Mouse (Mus musculus): Measurements from ENCODE around the gene Lmx1b. TPM values are rescaled to one million over a fixed set of nuclear protein-coding genes. Genes with fewer than 3 reads are reported as not detected.

Lmx1b gene
- polyA plus RNA-seq, 1 experiment from 2014 or later = 8.7 TPM

GRCm38 (mm10) chr2:33559752-33560151 is 80.6 kb downstream of the Lmx1b start:
- H3K4me2 ChIP-seq (replicated peaks) = no peak overlapping the region

GRCm38 (mm10) chr2:33559334-33559733 is 81.0 kb downstream of the Lmx1b start:
- no peaks in the 10 kb centered on the region; the same call in 1 of the 2 replicates for H3K27me3 ChIP-seq (ENCODE audit: control insufficient read depth, insufficient read depth, low read length)
- WGBS = 31% methylated on average over 7 of the region's 7 CpGs
- H3K4me2 ChIP-seq (replicated peaks) = no peak overlapping the region
- H3K9me3 ChIP-seq (ENCODE audit: control insufficient read depth, low read length) = no peaks in the 10 kb centered on the region
- no peak overlapping the region for H3K9ac ChIP-seq
- no peak overlapping the region for H3K27ac ChIP-seq
- H3K4me1 ChIP-seq (replicated peaks; ENCODE audit: control insufficient read depth, insufficient read depth, low read length) = 0 out of 2 replicates have a peak, but pooled peaks cover 7% of the 10 kb centered on the region
- ATAC-seq (ENCODE audit: low FRiP score) (no peak; the same call in 1 of the 2 replicates), DNase-seq (ENCODE audit: low spot score) (no peak)
- H3K36me3 ChIP-seq (replicated peaks; ENCODE audit: control insufficient read depth, insufficient read depth) = no peaks in the 10 kb centered on the region
- no peak overlapping the region for H3K4me3 ChIP-seq (replicated peaks; ENCODE audit: low read length)

More at GRCm38 (mm10) chr2:33559752-33560151, 80.6 kb downstream of the Lmx1b start:
- Histone ChIP-seq H3K36me3 (replicated peaks; ENCODE audit: control insufficient read depth, insufficient read depth) (no peaks in the 10 kb centered on the region), H3K4me3 (replicated peaks; ENCODE audit: low read length) (no peak overlapping the region), H3K27me3 (ENCODE audit: control insufficient read depth, insufficient read depth, low read length) (no peaks in the 10 kb centered on the region; the same call in 1 of the 2 replicates), H3K9ac (no peak overlapping the region), H3K4me1 (replicated peaks; ENCODE audit: control insufficient read depth, insufficient read depth, low read length) (0 out of 2 replicates have a peak, but pooled peaks cover 7% of the 10 kb centered on the region), H3K27ac (no peak overlapping the region), H3K9me3 (ENCODE audit: control insufficient read depth, low read length) (no peaks in the 10 kb centered on the region)
- WGBS = 8% methylated on average over 6 of the region's 6 CpGs
- ATAC-seq (ENCODE audit: low FRiP score) (no peak), DNase-seq (ENCODE audit: low spot score) (no peak)

- ATAC-seq (ENCODE audit: low FRiP score) (no peak), DNase-seq (ENCODE audit: low spot score) (peak; percentile 86)
- H3K36me3 ChIP-seq (replicated peaks; ENCODE audit: control insufficient read depth, insufficient read depth) = no peaks in the 10 kb centered on the region
- 0 out of 2 replicates have a peak, but pooled peaks cover 7% of the 10 kb centered on the region for H3K4me1 ChIP-seq (replicated peaks; ENCODE audit: control insufficient read depth, insufficient read depth, low read length)
- no peak overlapping the region for H3K4me2 ChIP-seq (replicated peaks)
- 8% methylated on average over 6 of the region's 6 CpGs for WGBS
- no peak overlapping the region for H3K4me3 ChIP-seq (replicated peaks; ENCODE audit: low read length)
- H3K27ac ChIP-seq = 0 out of 2 replicates have a peak overlapping the region, but pooled peaks have one; percentile 1
- no peaks in the 10 kb centered on the region for H3K27me3 ChIP-seq (ENCODE audit: control insufficient read depth, insufficient read depth, low read length)
- H3K9me3 ChIP-seq (ENCODE audit: control insufficient read depth, low read length) = no peaks in the 10 kb centered on the region
- no peak overlapping the region for H3K9ac ChIP-seq
Observed at GRCm38 (mm10) chr2:33558233-33558632, 82.1 kb downstream of the Lmx1b start.

- Histone ChIP-seq H3K4me1 (replicated peaks; ENCODE audit: control insufficient read depth, insufficient read depth, low read length) (0 out of 2 replicates have a peak, but pooled peaks cover 7% of the 10 kb centered on the region), H3K4me2 (replicated peaks) (no peak overlapping the region), H3K4me3 (replicated peaks; ENCODE audit: low read length) (no peak overlapping the region), H3K9me3 (ENCODE audit: control insufficient read depth, low read length) (no peaks in the 10 kb centered on the region), H3K36me3 (replicated peaks; ENCODE audit: control insufficient read depth, insufficient read depth) (no peaks in the 10 kb centered on the region), H3K9ac (no peak overlapping the region), H3K27ac (no peak overlapping the region), H3K27me3 (ENCODE audit: control insufficient read depth, insufficient read depth, low read length) (no peaks in the 10 kb centered on the region)
- no peak for DNase-seq (ENCODE audit: low spot score)
- WGBS = 74% methylated on average over 8 of the region's 8 CpGs
- ATAC-seq (ENCODE audit: low FRiP score) = no peak
Observed at GRCm38 (mm10) chr2:33555573-33555972, 84.7 kb downstream of the Lmx1b start.

GRCm38 (mm10) chr2:33552672-33553071 is 87.6 kb downstream of the Lmx1b start:
- Histone ChIP-seq H3K4me2 (replicated peaks) (no peak overlapping the region), H3K27ac (no peak overlapping the region), H3K4me1 (replicated peaks; ENCODE audit: control insufficient read depth, insufficient read depth, low read length) (no peaks in the 10 kb centered on the region), H3K4me3 (replicated peaks; ENCODE audit: low read length) (no peak overlapping the region), H3K27me3 (ENCODE audit: control insufficient read depth, insufficient read depth, low read length) (no peaks in the 10 kb centered on the region), H3K9ac (no peak overlapping the region), H3K36me3 (replicated peaks; ENCODE audit: control insufficient read depth, insufficient read depth) (no peaks in the 10 kb centered on the region), H3K9me3 (ENCODE audit: control insufficient read depth, low read length) (no peaks in the 10 kb centered on the region)
- ATAC-seq (ENCODE audit: low FRiP score) (no peak), DNase-seq (ENCODE audit: low spot score) (no peak)
- WGBS = 57% methylated on average over 5 of the region's 5 CpGs

- H3K4me3 ChIP-seq (replicated peaks; ENCODE audit: low read length) = no peak overlapping the region
- H3K9me3 ChIP-seq (ENCODE audit: control insufficient read depth, low read length) = no peaks in the 10 kb centered on the region
- peak overlapping the region; percentile 81 for H3K27ac ChIP-seq
- H3K4me2 ChIP-seq (replicated peaks) = no peak overlapping the region
- no peaks in the 10 kb centered on the region for H3K27me3 ChIP-seq (ENCODE audit: control insufficient read depth, insufficient read depth, low read length)
- H3K4me1 ChIP-seq (replicated peaks; ENCODE audit: control insufficient read depth, insufficient read depth, low read length) = peaks cover 26% of the 10 kb centered on the region
- DNase-seq (ENCODE audit: low spot score) (no peak), ATAC-seq (ENCODE audit: low FRiP score) (no peak)
- no peaks in the 10 kb centered on the region for H3K36me3 ChIP-seq (replicated peaks; ENCODE audit: control insufficient read depth, insufficient read depth)
- WGBS = 95% methylated on average over 2 of the region's 2 CpGs
- H3K9ac ChIP-seq = no peak overlapping the region
Observed at GRCm38 (mm10) chr2:33547595-33547994, 92.7 kb downstream of the Lmx1b start.

- Histone ChIP-seq H3K36me3 (replicated peaks; ENCODE audit: control insufficient read depth, insufficient read depth) (no peaks in the 10 kb centered on the region), H3K9me3 (ENCODE audit: control insufficient read depth, low read length) (no peaks in the 10 kb centered on the region), H3K4me2 (replicated peaks) (peak overlapping the region; percentile 27; the same call in 1 of the 2 replicates), H3K27ac (peak overlapping the region; percentile 81), H3K4me1 (replicated peaks; ENCODE audit: control insufficient read depth, insufficient read depth, low read length) (peaks cover 26% of the 10 kb centered on the region), H3K9ac (peak overlapping the region; percentile 7; the same call in 1 of the 2 replicates), H3K27me3 (ENCODE audit: control insufficient read depth, insufficient read depth, low read length) (no peaks in the 10 kb centered on the region), H3K4me3 (replicated peaks; ENCODE audit: low read length) (no peak overlapping the region)
- 13% methylated on average over 6 of the region's 6 CpGs for WGBS
- DNase-seq (ENCODE audit: low spot score) (peak; percentile 91), ATAC-seq (ENCODE audit: low FRiP score) (peak; percentile 77)
Observed at GRCm38 (mm10) chr2:33546879-33547278, 93.4 kb downstream of the Lmx1b start.

GRCm38 (mm10) chr2:33546051-33546450 is 94.3 kb downstream of the Lmx1b start:
- Histone ChIP-seq H3K4me2 (replicated peaks) (no peak overlapping the region), H3K27ac (peak overlapping the region; percentile 81; the same call in 1 of the 2 replicates), H3K27me3 (ENCODE audit: control insufficient read depth, insufficient read depth, low read length) (no peaks in the 10 kb centered on the region), H3K36me3 (replicated peaks; ENCODE audit: control insufficient read depth, insufficient read depth) (no peaks in the 10 kb centered on the region), H3K9me3 (ENCODE audit: control insufficient read depth, low read length) (no peaks in the 10 kb centered on the region), H3K9ac (no peak overlapping the region), H3K4me1 (replicated peaks; ENCODE audit: control insufficient read depth, insufficient read depth, low read length) (peaks cover 26% of the 10 kb centered on the region), H3K4me3 (replicated peaks; ENCODE audit: low read length) (no peak overlapping the region)
- no peak for ATAC-seq (ENCODE audit: low FRiP score)
- 77% methylated on average over 5 of the region's 5 CpGs for WGBS
- DNase-seq (ENCODE audit: low spot score) = no peak

- H3K4me1 ChIP-seq (replicated peaks; ENCODE audit: control insufficient read depth, insufficient read depth, low read length) = peaks cover 26% of the 10 kb centered on the region
- peak overlapping the region; percentile 96 for H3K4me2 ChIP-seq (replicated peaks)
- H3K9me3 ChIP-seq (ENCODE audit: control insufficient read depth, low read length) = no peaks in the 10 kb centered on the region
- H3K36me3 ChIP-seq (replicated peaks; ENCODE audit: control insufficient read depth, insufficient read depth) = no peaks in the 10 kb centered on the region
- H3K9ac ChIP-seq = peak overlapping the region; percentile 74
- H3K27me3 ChIP-seq (ENCODE audit: control insufficient read depth, insufficient read depth, low read length) = peaks cover 5% of the 10 kb centered on the region; the same call in 1 of the 2 replicates
- DNase-seq (ENCODE audit: low spot score) (no peak), ATAC-seq (ENCODE audit: low FRiP score) (no peak)
- peak overlapping the region; percentile 96 for H3K27ac ChIP-seq
- peak overlapping the region; percentile 43 for H3K4me3 ChIP-seq (replicated peaks; ENCODE audit: low read length)
- WGBS = 26% methylated on average over 15 of the region's 16 CpGs
Observed at GRCm38 (mm10) chr2:33544781-33545566, 95.3 kb downstream of the Lmx1b start.

All from hindbrain, embryonic 14.5 days (tissue).